Mouse (Mus musculus) embryonic facial prominence, embryonic 11.5 days (tissue): Measurements from ENCODE around the gene Cpne4. TPM values are rescaled to one million over a fixed set of nuclear protein-coding genes. Genes with fewer than 3 reads are reported as not detected.

Experiments used
- ATAC-seq: fragments of 200-750 bp; cut with Nextera tagmentation; replicated peaks from 2 replicates; pipeline ENCODE4 v1.8.0; 2017; ENCODE audit warnings: low read depth; ENCODE audit not compliant: insufficient number of reproducible peaks, low FRiP score, low TSS enrichment
- DNase-seq: peaks from one replicate; pipeline ENCODE4 v3.0.0-alpha.2; 2015; ENCODE audit warnings: low spot score
- H3K27ac ChIP-seq: fragments of 300-500 bp; sonication (generic); replicated peaks from 2 replicates; pipeline ENCODE4 v1.5.1; 2014; ENCODE audit warnings: mild to moderate bottlenecking, low read depth, low read length, control low read depth
- H3K27me3 ChIP-seq: fragments of 300-500 bp; sonication (generic); 2 replicates; pipeline ENCODE4 v1.6.1; 2014; ENCODE audit warnings: mild to moderate bottlenecking, low read length, moderate library complexity, mixed read lengths; ENCODE audit not compliant: control insufficient read depth, insufficient read depth
- H3K36me3 ChIP-seq: fragments of 300-500 bp; sonication (generic); replicated peaks from 2 replicates; pipeline ENCODE4 v1.6.1; 2014; ENCODE audit warnings: low read depth, mild to moderate bottlenecking, low read length, moderate library complexity, mixed read lengths; ENCODE audit not compliant: control insufficient read depth, insufficient read depth
- H3K4me1 ChIP-seq: fragments of 300-500 bp; sonication (generic); 2 replicates; pipeline ENCODE4 v1.6.1; 2014; ENCODE audit warnings: low read length, mixed read lengths; ENCODE audit not compliant: control insufficient read depth, insufficient read depth
- H3K4me2 ChIP-seq: fragments of 300-500 bp; sonication (generic); 2 replicates; pipeline ENCODE4 v1.6.1; 2014; ENCODE audit warnings: low read depth, mild to moderate bottlenecking, control low read depth, low read length, moderate library complexity
- H3K4me3 ChIP-seq: fragments of 300-500 bp; sonication (generic); 2 replicates; pipeline ENCODE4 v1.5.1; 2014; ENCODE audit warnings: low read depth, low read length, control low read depth
- H3K9ac ChIP-seq: fragments of 300-500 bp; sonication (generic); replicated peaks from 2 replicates; pipeline ENCODE4 v1.6.1; 2014; ENCODE audit warnings: mild to moderate bottlenecking, control low read depth, low read length
- H3K9me3 ChIP-seq: fragments of 300-500 bp; sonication (generic); replicated peaks from 2 replicates; pipeline ENCODE4 v1.6.1; 2016; ENCODE audit warnings: mild to moderate bottlenecking, low read length, inconsistent platforms, mixed read lengths; ENCODE audit not compliant: control insufficient read depth
- WGBS: fragments of 180-500 bp; shearing (Covaris S2); extraction: QIAGEN DNeasy Blood & Tissue Kit; methylation state at CpG from one replicate; pipeline ENCODE4 v1.1.7; 2014; 5-methylcytosine and 5-hydroxymethylcytosine counted together
- polyA plus RNA-seq: library from polyadenylated mRNA; unstranded; fragments of >200 nt; fragmentation: Nextera tagmentation; extraction: Ambion mirVana; gene quantifications from 2 replicates; pipeline ENCODE4 v1.2.1, GENCODE M21; 2014

Cpne4 gene
- polyA plus RNA-seq, 1 experiment from 2014 or later = 0.77 TPM

GRCm38 (mm10) chr9:105018186-105018585 lies 471.1 kb downstream of the Cpne4 start:
- H3K4me2 ChIP-seq = no peak overlapping the region
- no peak for ATAC-seq

GRCm38 (mm10) chr9:105028311-105028710 lies 481.2 kb downstream of the Cpne4 start:
- no peak overlapping the region for H3K4me3 ChIP-seq
- no peak overlapping the region for H3K4me2 ChIP-seq
- H3K27ac ChIP-seq = no peak overlapping the region
- no peak overlapping the region for H3K9ac ChIP-seq
- H3K27me3 ChIP-seq = no peaks in the 10 kb centered on the region
- 69% methylated on average over 3 of the region's 3 CpGs for WGBS
- H3K9me3 ChIP-seq = no peaks in the 10 kb centered on the region
- no peaks in the 10 kb centered on the region for H3K4me1 ChIP-seq
- ATAC-seq (no peak), DNase-seq (no peak)
- H3K36me3 ChIP-seq = no peaks in the 10 kb centered on the region

More at GRCm38 (mm10) chr9:105018186-105018585, 471.1 kb downstream of the Cpne4 start:
- Histone ChIP-seq H3K27me3 (no peaks in the 10 kb centered on the region), H3K9ac (no peak overlapping the region), H3K4me1 (no peaks in the 10 kb centered on the region), H3K27ac (no peak overlapping the region), H3K9me3 (no peaks in the 10 kb centered on the region), H3K36me3 (no peaks in the 10 kb centered on the region), H3K4me3 (no peak overlapping the region)
- WGBS = 88% methylated on average over 7 of the region's 7 CpGs
- no peak for DNase-seq

GRCm38 (mm10) chr9:105032572-105032971 lies 485.5 kb downstream of the Cpne4 start:
- H3K4me2 ChIP-seq = no peak overlapping the region
- no peak for ATAC-seq
- WGBS = 89% methylated on average over 9 of the region's 9 CpGs

GRCm38 (mm10) chr9:105033641-105034040 lies 486.6 kb downstream of the Cpne4 start:
- 83% methylated on average over 7 of the region's 7 CpGs for WGBS
- Histone ChIP-seq H3K4me1 (no peaks in the 10 kb centered on the region), H3K4me3 (no peak overlapping the region), H3K27me3 (no peaks in the 10 kb centered on the region), H3K27ac (no peak overlapping the region), H3K9ac (no peak overlapping the region), H3K9me3 (no peaks in the 10 kb centered on the region), H3K4me2 (no peak overlapping the region), H3K36me3 (no peaks in the 10 kb centered on the region)
- no peak for DNase-seq
- ATAC-seq = no peak

More at GRCm38 (mm10) chr9:105032572-105032971, 485.5 kb downstream of the Cpne4 start:
- Histone ChIP-seq H3K9me3 (no peaks in the 10 kb centered on the region), H3K4me1 (no peaks in the 10 kb centered on the region), H3K36me3 (no peaks in the 10 kb centered on the region), H3K27me3 (no peaks in the 10 kb centered on the region), H3K9ac (no peak overlapping the region), H3K27ac (no peak overlapping the region), H3K4me3 (no peak overlapping the region)
- DNase-seq = no peak

- no peak for DNase-seq
- Histone ChIP-seq H3K4me2 (no peak overlapping the region), H3K9me3 (no peaks in the 10 kb centered on the region), H3K4me1 (no peaks in the 10 kb centered on the region), H3K4me3 (no peak overlapping the region), H3K27me3 (no peaks in the 10 kb centered on the region), H3K27ac (no peak overlapping the region), H3K36me3 (no peaks in the 10 kb centered on the region), H3K9ac (no peak overlapping the region)
- ATAC-seq = no peak
- 70% methylated on average over 3 of the region's 3 CpGs for WGBS
Observed at GRCm38 (mm10) chr9:105037847-105038246, 490.8 kb downstream of the Cpne4 start.

GRCm38 (mm10) chr9:105046014-105046413 lies 498.9 kb downstream of the Cpne4 start:
- H3K27ac ChIP-seq = no peak overlapping the region
- DNase-seq (no peak), ATAC-seq (no peak)
- H3K27me3 ChIP-seq = no peaks in the 10 kb centered on the region
- no peak overlapping the region for H3K4me2 ChIP-seq
- H3K9me3 ChIP-seq = no peaks in the 10 kb centered on the region
- H3K4me1 ChIP-seq = no peaks in the 10 kb centered on the region
- no peak overlapping the region for H3K4me3 ChIP-seq
- no peak overlapping the region for H3K9ac ChIP-seq
- H3K36me3 ChIP-seq = no peaks in the 10 kb centered on the region
- 76% methylated on average over 7 of the region's 7 CpGs for WGBS

- Histone ChIP-seq H3K4me2 (no peak overlapping the region), H3K27me3 (no peaks in the 10 kb centered on the region), H3K36me3 (no peaks in the 10 kb centered on the region), H3K27ac (no peak overlapping the region), H3K4me1 (no peaks in the 10 kb centered on the region), H3K9ac (no peak overlapping the region), H3K4me3 (no peak overlapping the region), H3K9me3 (no peaks in the 10 kb centered on the region)
- ATAC-seq = no peak
- no peak for DNase-seq
- 69% methylated on average over 10 of the region's 10 CpGs for WGBS
Observed at GRCm38 (mm10) chr9:105048351-105048750, 501.3 kb downstream of the Cpne4 start.

- no peaks in the 10 kb centered on the region for H3K36me3 ChIP-seq
- no peak for DNase-seq
- H3K4me1 ChIP-seq = no peaks in the 10 kb centered on the region
- no peaks in the 10 kb centered on the region for H3K27me3 ChIP-seq
- H3K9ac ChIP-seq = no peak overlapping the region
- H3K4me3 ChIP-seq = no peak overlapping the region
- H3K9me3 ChIP-seq = no peaks in the 10 kb centered on the region
- 59% methylated on average over 2 of the region's 2 CpGs for WGBS
- no peak overlapping the region for H3K4me2 ChIP-seq
- no peak overlapping the region for H3K27ac ChIP-seq
- no peak for ATAC-seq
Observed at GRCm38 (mm10) chr9:105049636-105050035, 502.6 kb downstream of the Cpne4 start.
